Mouse (Mus musculus): ENCODE measurements at regions not wholly inside any gene's neighbourhood (a gene's known extent, or its start where the extent isn't known, plus 50 kb on each side); places are given as distances from the start of the nearest gene placed in this dataset.

DNA sequence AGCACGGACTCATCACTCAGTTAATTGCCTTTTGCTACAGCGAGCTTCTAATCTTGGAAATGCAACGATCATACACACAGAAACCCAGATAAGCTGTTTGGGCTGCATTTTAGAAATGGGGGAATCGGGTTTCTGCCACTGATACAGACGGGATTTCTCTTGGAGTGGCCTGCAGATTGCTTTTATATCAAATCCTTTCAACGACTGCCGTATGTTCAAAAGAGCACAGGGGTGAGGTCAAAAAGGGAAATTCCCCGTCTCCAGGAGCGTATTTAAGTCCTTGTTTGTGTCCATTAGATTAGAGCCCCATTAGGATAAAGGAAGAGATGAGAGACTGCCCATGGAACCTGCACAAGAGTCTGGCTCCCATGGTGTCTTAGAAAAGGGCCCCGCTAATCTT lies 522.6 kb downstream of the Rnf144b start:
- TF ChIP-seq CTCF (IDR thresholded peaks at IDR 0.05; ENCODE audit: low read depth): no peak
- no peak for TF ChIP-seq EP300 (IDR thresholded peaks at IDR 0.05; ENCODE audit: low read depth)

Measured in heart, postnatal 0 days (tissue).